Mouse (Mus musculus) midbrain, embryonic 10.5 days (tissue): ENCODE results near the gene Fxn. TPM values are rescaled to one million over a fixed set of nuclear protein-coding genes. Genes with fewer than 3 reads are reported as not detected.

ENCODE experiments used
- DNase-seq: peaks from one replicate; pipeline ENCODE4 v3.0.0-alpha.2; 2017; ENCODE audit warnings: low spot score
- H3K27ac ChIP-seq: fragments of 300-500 bp; sonication (generic); replicated peaks from 2 replicates; pipeline ENCODE4 v1.5.1; 2016; ENCODE audit warnings: mild to moderate bottlenecking
- H3K27me3 ChIP-seq: fragments of 300-500 bp; sonication (generic); 2 replicates; pipeline ENCODE4 v1.6.1; 2016; ENCODE audit warnings: low read depth, mild to moderate bottlenecking; ENCODE audit not compliant: poor library complexity, severe bottlenecking
- H3K36me3 ChIP-seq: fragments of 300-500 bp; sonication (generic); 2 replicates; pipeline ENCODE4 v1.6.1; 2016; ENCODE audit warnings: mild to moderate bottlenecking, moderate library complexity
- H3K4me1 ChIP-seq: fragments of 300-500 bp; sonication (generic); 2 replicates; pipeline ENCODE4 v1.6.1; 2016
- H3K4me3 ChIP-seq: fragments of 300-500 bp; sonication (generic); 2 replicates; pipeline ENCODE4 v1.5.1; 2016; ENCODE audit warnings: mild to moderate bottlenecking, moderate library complexity
- H3K9me3 ChIP-seq: fragments of 300-500 bp; sonication (generic); replicated peaks from 2 replicates; pipeline ENCODE4 v1.6.1; 2016; ENCODE audit warnings: mild to moderate bottlenecking
- WGBS: fragments of 180-500 bp; shearing (Covaris S2); methylation state at CpG from one replicate; pipeline ENCODE4 v1.1.7; 2016; 5-methylcytosine and 5-hydroxymethylcytosine counted together
- polyA plus RNA-seq: library from polyadenylated mRNA; unstranded; fragments of >200 nt; fragmentation: Nextera tagmentation; extraction: Ambion mirVana; gene quantifications from 2 replicates; pipeline ENCODE4 v1.2.1, GENCODE M21; 2016

Gene Fxn
- polyA plus RNA-seq: 54.3 and 55.9 TPM in 2 replicates

- H3K36me3 ChIP-seq: peaks cover 17% of the 10 kb centered on the region
- peak within 1 kb of the TSS; percentile 72 for H3K4me3 ChIP-seq
- no peaks in the 10 kb centered on the region for H3K27me3 ChIP-seq
- WGBS: 1% methylated on average over 19 of the region's 22 CpGs
- peak within 1 kb of the TSS; percentile 94 for H3K27ac ChIP-seq
- peak; percentile 78 for DNase-seq
- H3K4me1 ChIP-seq: peaks cover 12% of the 10 kb centered on the region
- H3K9me3 ChIP-seq: no peaks in the 10 kb centered on the region
Measured at GRCm38 (mm10) chr19:24280601-24281228, at the start of gene Fxn. TSS of gene Fxn (minus strand) at chr19:24280605.

DNA sequence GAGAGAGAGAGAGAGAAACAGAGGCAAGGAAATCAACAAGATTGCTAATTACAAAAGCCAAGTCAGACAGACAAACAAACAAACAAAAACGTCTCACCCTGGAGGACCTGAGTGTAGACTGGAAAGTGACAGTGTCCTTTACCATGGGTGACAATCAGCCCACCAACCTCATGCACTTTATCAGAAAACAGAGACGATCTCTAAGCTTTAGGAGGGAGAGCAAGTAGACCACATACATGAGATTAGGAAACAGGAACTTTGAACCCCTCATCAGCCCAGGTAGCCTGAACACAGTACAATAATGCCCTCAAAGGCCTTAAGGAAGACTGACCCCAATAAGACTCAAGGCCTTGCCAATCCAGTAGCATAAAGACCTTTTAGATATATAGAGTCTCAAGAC, 47.5 kb upstream of the Fxn start:
- Histone ChIP-seq H3K4me3 (no peak overlapping the region), H3K4me1 (peaks cover 20% of the 10 kb centered on the region), H3K36me3 (no peaks in the 10 kb centered on the region), H3K9me3 (no peaks in the 10 kb centered on the region), H3K27ac (no peak overlapping the region), H3K27me3 (no peaks in the 10 kb centered on the region)
- DNase-seq: no peak
- 81% methylated on average over 2 of the region's 2 CpGs for WGBS

DNA sequence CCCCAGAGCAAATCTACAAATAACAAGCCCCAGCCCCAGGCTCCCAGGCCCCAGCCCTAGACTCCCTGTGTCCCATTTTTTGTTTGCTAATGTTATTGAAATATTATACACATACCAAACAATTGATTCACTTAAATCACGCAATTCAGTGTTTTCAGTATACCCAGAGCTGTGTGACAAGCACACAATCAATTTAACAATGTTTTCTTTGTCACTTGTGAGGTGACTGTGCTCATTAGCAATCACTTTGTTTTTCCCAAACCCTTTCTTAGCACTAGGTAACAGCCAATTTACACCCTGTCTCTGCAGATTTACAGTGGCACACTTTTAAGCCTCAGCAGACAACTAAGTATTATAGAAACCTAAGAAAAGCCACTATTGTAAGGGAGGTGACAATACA, 46.6 kb upstream of the Fxn start:
- Histone ChIP-seq H3K27ac (no peak overlapping the region), H3K27me3 (no peaks in the 10 kb centered on the region), H3K4me1 (peaks cover 20% of the 10 kb centered on the region), H3K36me3 (no peaks in the 10 kb centered on the region), H3K4me3 (no peak overlapping the region), H3K9me3 (no peaks in the 10 kb centered on the region)
- WGBS: 71% methylated on average over 1 of the region's 1 CpGs
- no peak for DNase-seq

DNA sequence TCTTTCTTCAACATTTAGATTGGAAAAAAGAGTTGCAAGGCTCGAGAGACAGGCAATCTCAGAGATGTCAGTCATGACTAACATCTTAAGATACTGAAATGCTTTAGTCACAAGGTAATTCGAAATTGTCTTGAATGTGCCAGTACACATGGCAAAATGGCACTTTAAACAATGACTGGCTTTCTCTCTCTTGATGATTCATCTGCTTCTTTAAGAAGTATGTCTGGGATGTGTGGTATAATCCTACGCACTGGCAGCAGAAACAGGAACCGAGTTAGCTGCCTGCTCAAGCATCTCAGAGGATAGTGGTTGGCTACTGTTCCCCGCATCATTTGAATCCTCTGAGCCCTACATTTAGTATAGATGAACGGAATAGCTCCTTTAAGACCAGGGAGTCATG, 45.3 kb upstream of the Fxn start:
- Histone ChIP-seq H3K9me3 (no peaks in the 10 kb centered on the region), H3K36me3 (no peaks in the 10 kb centered on the region), H3K27me3 (no peaks in the 10 kb centered on the region), H3K4me3 (no peak overlapping the region), H3K4me1 (peaks cover 20% of the 10 kb centered on the region), H3K27ac (no peak overlapping the region)
- WGBS: 86% methylated on average over 6 of the region's 6 CpGs
- DNase-seq: no peak

DNA sequence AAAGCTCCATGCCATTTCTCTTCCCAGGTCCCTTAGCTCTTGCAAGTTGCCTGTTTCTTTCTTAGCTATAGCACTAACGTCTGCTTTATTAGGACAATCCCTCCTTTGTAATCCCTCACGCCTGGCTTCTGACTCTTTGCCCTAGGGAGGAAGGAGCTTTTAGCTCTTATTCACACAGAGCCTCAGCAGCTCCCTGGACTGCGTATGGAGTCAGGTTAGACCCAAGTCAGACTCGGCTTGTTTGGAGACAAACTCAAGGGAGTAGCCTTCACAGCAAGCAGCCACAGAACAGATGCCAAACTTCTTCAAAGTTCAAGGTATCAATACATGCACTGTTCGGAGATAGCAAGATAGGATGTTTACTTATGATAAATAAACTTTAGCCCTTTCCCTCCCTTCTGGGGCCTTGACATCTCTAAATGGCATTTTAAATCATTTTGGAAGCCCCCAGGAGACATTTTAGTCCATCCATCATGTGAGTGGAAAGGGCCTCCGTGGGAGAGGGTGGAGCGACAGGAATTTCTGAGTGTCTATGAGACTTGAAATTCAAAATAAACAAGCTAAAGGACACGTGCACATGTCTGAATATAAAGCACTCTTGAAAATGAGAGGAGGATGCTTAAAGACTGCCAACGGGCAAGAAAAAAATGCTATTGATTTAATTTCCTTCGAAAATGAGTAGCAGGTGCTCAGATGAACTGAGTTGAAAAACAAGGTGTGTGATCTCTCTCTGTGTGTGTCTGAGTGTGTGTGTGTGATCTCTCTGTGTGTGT, 43.6 kb upstream of the Fxn start:
- no peaks in the 10 kb centered on the region for H3K27me3 ChIP-seq
- peak overlapping the region; percentile 63; the same call in 1 of the 2 replicates for H3K27ac ChIP-seq
- H3K36me3 ChIP-seq: no peaks in the 10 kb centered on the region
- no peaks in the 10 kb centered on the region for H3K9me3 ChIP-seq
- 47% methylated on average over 10 of the region's 10 CpGs for WGBS
- peaks cover 20% of the 10 kb centered on the region for H3K4me1 ChIP-seq
- no peak for DNase-seq
- H3K4me3 ChIP-seq: no peak overlapping the region

- no peaks in the 10 kb centered on the region for H3K36me3 ChIP-seq
- no peaks in the 10 kb centered on the region for H3K9me3 ChIP-seq
- DNase-seq: no peak
- H3K4me3 ChIP-seq: no peak overlapping the region
- WGBS: 94% methylated on average over 8 of the region's 8 CpGs
- H3K27ac ChIP-seq: no peak overlapping the region
- peaks cover 26% of the 10 kb centered on the region for H3K4me1 ChIP-seq
- H3K27me3 ChIP-seq: no peaks in the 10 kb centered on the region
Measured at GRCm38 (mm10) chr19:24321900-24322311, 41.5 kb upstream of the Fxn start.

- WGBS: 95% methylated on average over 6 of the region's 6 CpGs
- Histone ChIP-seq H3K4me3 (no peak overlapping the region), H3K36me3 (no peaks in the 10 kb centered on the region), H3K27ac (no peak overlapping the region), H3K9me3 (no peaks in the 10 kb centered on the region), H3K27me3 (no peaks in the 10 kb centered on the region), H3K4me1 (peaks cover 31% of the 10 kb centered on the region)
- no peak for DNase-seq
Measured at GRCm38 (mm10) chr19:24321211-24321899, 41.0 kb upstream of the Fxn start.

GRCm38 (mm10) chr19:24318172-24318571, 37.8 kb upstream of the Fxn start:
- 89% methylated on average over 10 of the region's 10 CpGs for WGBS
- H3K36me3 ChIP-seq: no peaks in the 10 kb centered on the region
- DNase-seq: no peak
- no peak overlapping the region for H3K27ac ChIP-seq
- H3K9me3 ChIP-seq: no peaks in the 10 kb centered on the region
- H3K27me3 ChIP-seq: no peaks in the 10 kb centered on the region
- peaks cover 28% of the 10 kb centered on the region for H3K4me1 ChIP-seq
- H3K4me3 ChIP-seq: no peak overlapping the region

GRCm38 (mm10) chr19:24317731-24318130, 37.3 kb upstream of the Fxn start:
- H3K9me3 ChIP-seq: no peaks in the 10 kb centered on the region
- H3K36me3 ChIP-seq: no peaks in the 10 kb centered on the region
- no peak overlapping the region for H3K4me3 ChIP-seq
- no peak for DNase-seq
- no peaks in the 10 kb centered on the region for H3K27me3 ChIP-seq
- peaks cover 30% of the 10 kb centered on the region for H3K4me1 ChIP-seq
- WGBS: 85% methylated on average over 2 of the region's 2 CpGs
- H3K27ac ChIP-seq: no peak overlapping the region

GRCm38 (mm10) chr19:24317038-24317591, 36.7 kb upstream of the Fxn start:
- H3K9me3 ChIP-seq: no peaks in the 10 kb centered on the region
- peaks cover 31% of the 10 kb centered on the region for H3K4me1 ChIP-seq
- H3K27me3 ChIP-seq: no peaks in the 10 kb centered on the region
- no peak overlapping the region for H3K27ac ChIP-seq
- DNase-seq: no peak
- H3K36me3 ChIP-seq: no peaks in the 10 kb centered on the region
- H3K4me3 ChIP-seq: no peak overlapping the region
- 73% methylated on average over 15 of the region's 15 CpGs for WGBS

DNA sequence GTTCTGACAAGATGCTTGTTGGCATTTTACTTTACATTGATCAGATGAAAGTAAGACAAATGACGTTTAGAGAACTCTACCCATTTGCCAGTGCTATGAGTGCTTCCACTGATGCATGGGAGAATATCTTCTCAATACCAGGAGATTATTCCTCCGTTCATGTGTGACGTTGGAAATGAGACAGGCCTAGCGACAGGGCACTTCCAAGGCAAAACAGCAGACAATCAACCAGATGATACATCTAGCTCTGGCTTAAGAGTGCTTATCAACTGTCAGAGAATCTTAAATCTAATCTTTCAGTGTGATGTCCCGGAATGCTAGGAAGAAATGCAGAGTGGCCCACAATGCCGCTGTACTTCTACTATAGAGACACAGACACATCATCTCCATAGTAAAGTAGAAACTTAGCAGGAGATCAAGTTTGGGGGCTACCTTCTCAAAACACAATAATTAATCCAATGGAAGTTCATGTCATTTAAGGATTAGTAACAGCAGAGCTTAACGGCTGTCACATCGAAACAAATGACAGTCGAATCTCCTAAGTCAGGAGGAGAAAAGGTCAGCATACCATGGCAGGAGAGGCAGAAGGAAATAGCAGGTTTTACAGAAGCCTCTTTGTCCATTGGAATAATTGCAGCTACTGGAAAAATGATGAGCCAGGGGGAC, 35.8 kb upstream of the Fxn start:
- WGBS: 76% methylated on average over 9 of the region's 9 CpGs
- Histone ChIP-seq H3K9me3 (no peaks in the 10 kb centered on the region), H3K36me3 (no peaks in the 10 kb centered on the region), H3K4me1 (peaks cover 31% of the 10 kb centered on the region), H3K27ac (no peak overlapping the region), H3K27me3 (no peaks in the 10 kb centered on the region), H3K4me3 (no peak overlapping the region)
- no peak for DNase-seq

GRCm38 (mm10) chr19:24315234-24315633, 34.8 kb upstream of the Fxn start:
- WGBS: 94% methylated on average over 4 of the region's 4 CpGs
- Histone ChIP-seq H3K9me3 (no peaks in the 10 kb centered on the region), H3K27me3 (no peaks in the 10 kb centered on the region), H3K4me1 (peaks cover 31% of the 10 kb centered on the region), H3K27ac (no peak overlapping the region), H3K36me3 (no peaks in the 10 kb centered on the region), H3K4me3 (no peak overlapping the region)
- no peak for DNase-seq
